Mouse (Mus musculus): ENCODE data around the gene Rnf152.

- TF ChIP-seq CTCF (IDR thresholded peaks at IDR 0.05; ENCODE audit: low read depth, low read length) (no peak), POLR2A (IDR thresholded peaks at IDR 0.05; ENCODE audit: borderline replicate concordance, low read depth, low read length) (no peak)
These were observed 20.4 kb downstream of the Rnf152 start for GRCm38 (mm10) chr1:105336096-105336495.
